ENCODE assay signal across 29 mouse cellular contexts in genomic region chr11:31896905-31897304, GRCm38 (mm10). TPM values are rescaled to one million over a fixed set of nuclear protein-coding genes. Genes with fewer than 3 reads are reported as not detected.
DNase-seq lines count a peak whose midpoint lies in the region; ATAC-seq and TF ChIP-seq lines count a peak whose summit lies in the region.
"Had no signal": no experiment of that assay in that cellular context is flagged by ENCODE, and none has a peak within 500 bp of the region (broad histone marks: within the 10 kb centered on the region; RNA-seq: fewer than 3 reads in every experiment).

No protein-coding gene starts in this region.

- no peak for TF ChIP-seq CTCF in MEL (IDR thresholded peaks at IDR 0.05 in 2 of 3, conservative IDR thresholded peaks at IDR 0.05 in 1 of 3; ENCODE audit: control insufficient read depth in 1 of 3, insufficient read depth in 1 of 3, low read depth in 2 of 3, low read length in 3 of 3, poor library complexity in 1 of 3, severe bottlenecking in 1 of 3)
- TF ChIP-seq CTCF in liver, postnatal 0 days (IDR thresholded peaks at IDR 0.05; ENCODE audit: low read depth) = no peak

- H3K79me2 ChIP-seq in MEL (ENCODE audit: control insufficient read depth, insufficient read depth, low read length, poor library complexity) = no peaks in the 10 kb centered on the region

- peak; percentile 89 for ATAC-seq in liver, embryonic 11.5 days (replicated peaks; ENCODE audit: low FRiP score)
- peak; percentile 80 for ATAC-seq in liver, postnatal 0 days
- ATAC-seq: forebrain, embryonic 13.5 days; hindbrain, postnatal 0 days; midbrain, embryonic 16.5 days had no signal

- peak; percentile 65 for DNase-seq in MEL (ENCODE audit: low read depth, low spot score)
- peak; percentile 73 for DNase-seq in c-Kit-positive CD71-positive TER-119-positive erythroid progenitor cells, embryonic 14.5 days (ENCODE audit: low spot score)
- DNase-seq in liver, embryonic 11.5 days (ENCODE audit: low spot score) = no peak
- no peak for DNase-seq in liver, postnatal 0 days
- no peak for DNase-seq in testis, postnatal 14 days (ENCODE audit: low spot score)
- no peak for DNase-seq in gastrocnemius, postnatal 14 days
- DNase-seq in layer of hippocampus, adult 9-11 months = no peak
- DNase-seq: adrenal gland, postnatal 10 days; B cell, adult 2 months; cerebellum, adult 11 months; cerebellum, postnatal 10 days; gastrocnemius, postnatal 25 days; heart, adult 18-20 months; heart, postnatal 10 days; kidney, adult 9 months; kidney, postnatal 25 days; layer of hippocampus, postnatal 36 days; lung, embryonic 14.5 days; right cerebral cortex, postnatal 4 days had no signal

- WGBS in liver, embryonic 11.5 days = 58% methylated on average over 3 of the region's 3 CpGs
- 66% methylated on average over 3 of the region's 3 CpGs for WGBS in liver, postnatal 0 days (ENCODE audit: insufficient replicate concordance)

- no peak for TF ChIP-seq RAD21 in MEL (IDR thresholded peaks at IDR 0.05; ENCODE audit: low read depth, low read length)

- intact Hi-C loops in gastrocnemius, postnatal 14 days (cut with DNase I; ENCODE audit: low total_unique reads) = no loop called here

- no peak overlapping the region for H3K4me3 ChIP-seq in MEL (ENCODE audit: control insufficient read depth in 1 of 2, insufficient read depth in 1 of 2, low read depth in 2 of 2, low read length in 2 of 2)
- H3K4me3 ChIP-seq in liver, embryonic 11.5 days (ENCODE audit: low read depth, low read length) = peak overlapping the region; percentile 21; the same call in 1 of the 2 replicates
- no peak overlapping the region for H3K4me3 ChIP-seq in liver, postnatal 0 days (ENCODE audit: low read depth, low read length)
- H3K4me3 ChIP-seq: forebrain, embryonic 13.5 days; heart, embryonic 12.5 days; hindbrain, embryonic 10.5 days; layer of hippocampus, adult 2 months; limb, embryonic 12.5 days; myocyte had no signal

- peaks cover 0 to 39% of the 10 kb centered on the region in 2 experiments; a peak in 2 of 4 replicates for H3K36me3 ChIP-seq in MEL (ENCODE audit: control insufficient read depth in 1 of 2, insufficient read depth in 2 of 2, low read length in 2 of 2)
- H3K36me3 ChIP-seq in liver, embryonic 11.5 days (ENCODE audit: control insufficient read depth, insufficient read depth, low read length) = no peaks in the 10 kb centered on the region; the same call in 1 of the 2 replicates
- peaks cover 52% of the 10 kb centered on the region for H3K36me3 ChIP-seq in liver, postnatal 0 days (replicated peaks; ENCODE audit: insufficient read depth, low read length)
- H3K36me3 ChIP-seq: heart, embryonic 12.5 days; hindbrain, embryonic 10.5 days; limb, embryonic 12.5 days had no signal

- no peaks in the 10 kb centered on the region for H3K27me3 ChIP-seq in MEL (ENCODE audit: control insufficient read depth in 1 of 2, insufficient read depth in 2 of 2, low read length in 2 of 2)
- no peaks in the 10 kb centered on the region for H3K27me3 ChIP-seq in liver, embryonic 11.5 days (replicated peaks; ENCODE audit: control insufficient read depth, insufficient read depth, low read length)
- no peaks in the 10 kb centered on the region for H3K27me3 ChIP-seq in liver, postnatal 0 days (ENCODE audit: insufficient read depth, low read length)
- H3K27me3 ChIP-seq: CH12.LX; forebrain, embryonic 13.5 days; heart, embryonic 12.5 days; limb, embryonic 12.5 days; megakaryocyte, embryonic 14.5 days had no signal

- peaks cover 17 to 33% of the 10 kb centered on the region in 2 experiments for H3K4me1 ChIP-seq in MEL (ENCODE audit: control insufficient read depth in 1 of 2, insufficient read depth in 2 of 2, low read length in 2 of 2)
- peaks cover 44% of the 10 kb centered on the region for H3K4me1 ChIP-seq in liver, embryonic 11.5 days (replicated peaks; ENCODE audit: control insufficient read depth, insufficient read depth, low read length)
- peaks cover 35% of the 10 kb centered on the region for H3K4me1 ChIP-seq in liver, postnatal 0 days (ENCODE audit: insufficient read depth)
- H3K4me1 ChIP-seq: forebrain, embryonic 13.5 days; hindbrain, embryonic 10.5 days; limb, embryonic 12.5 days had no signal

- H3K27ac ChIP-seq in MEL (ENCODE audit: control insufficient read depth, low read depth, low read length) = peak overlapping the region; percentile 42; the same call in 1 of the 2 replicates
- peak overlapping the region; percentile 71 for H3K27ac ChIP-seq in liver, embryonic 11.5 days (ENCODE audit: low read depth, low read length)
- H3K27ac ChIP-seq in liver, postnatal 0 days (ENCODE audit: low read depth) = peak overlapping the region; percentile 64
- H3K27ac ChIP-seq: forebrain, embryonic 13.5 days; hindbrain, embryonic 10.5 days; hindbrain, postnatal 0 days; layer of hippocampus, adult 2 months; limb, embryonic 12.5 days had no signal

- H3K9ac ChIP-seq in MEL (ENCODE audit: control insufficient read depth, low read depth, low read length, poor library complexity, severe bottlenecking) = peak overlapping the region; percentile 34; the same call in 1 of the 2 replicates
- H3K9ac ChIP-seq in liver, embryonic 11.5 days (ENCODE audit: low read depth, low read length) = no peak overlapping the region
- H3K9ac ChIP-seq in liver, postnatal 0 days (replicated peaks) = no peak overlapping the region
- H3K9ac ChIP-seq: forebrain, embryonic 13.5 days; heart, embryonic 12.5 days; limb, embryonic 12.5 days; lung, embryonic 14.5 days had no signal

- peak; percentile 65 to 69 for TF ChIP-seq EP300 in MEL (IDR thresholded peaks at IDR 0.05; ENCODE audit: low read depth in 1 of 2, low read length in 2 of 2)
- TF ChIP-seq EP300 in liver, postnatal 0 days (IDR thresholded peaks at IDR 0.05; ENCODE audit: low read depth) = peak; percentile 93

- H3K4me2 ChIP-seq in liver, embryonic 11.5 days = peak overlapping the region; percentile 61
- peak overlapping the region; percentile 63 for H3K4me2 ChIP-seq in liver, postnatal 0 days (ENCODE audit: low read depth, low read length)
- H3K4me2 ChIP-seq: forebrain, embryonic 13.5 days; limb, embryonic 12.5 days; lung, embryonic 14.5 days had no signal

- no peak for TF ChIP-seq POLR2A in MEL (IDR thresholded peaks at IDR 0.05; ENCODE audit: control insufficient read depth in 1 of 2, insufficient read depth in 1 of 2, low read depth in 1 of 2, low read length in 2 of 2, poor library complexity in 1 of 2)

- H3K9me3 ChIP-seq in MEL (replicated peaks; ENCODE audit: insufficient read depth, low read length) = no peaks in the 10 kb centered on the region
- H3K9me3 ChIP-seq in liver, embryonic 11.5 days (ENCODE audit: control insufficient read depth, low read length) = no peaks in the 10 kb centered on the region
- H3K9me3 ChIP-seq in liver, postnatal 0 days (ENCODE audit: low read length) = no peaks in the 10 kb centered on the region
- H3K9me3 ChIP-seq: forebrain, embryonic 13.5 days; heart, embryonic 12.5 days; hindbrain, embryonic 10.5 days; limb, embryonic 12.5 days; megakaryocyte, embryonic 14.5 days had no signal

TF ChIP-seq in MEL, 35 proteins besides CTCF, POLR2A, EP300 and RAD21:
- no peak for TF ChIP-seq JUND (IDR thresholded peaks at IDR 0.05; ENCODE audit: low read depth, low read length)
- TF ChIP-seq E2F4 (IDR thresholded peaks at IDR 0.05; ENCODE audit: borderline replicate concordance, low read depth, low read length) = no peak
- no peak for TF ChIP-seq MAX (IDR thresholded peaks at IDR 0.05; ENCODE audit: low read length)
- TF ChIP-seq ZKSCAN1 (IDR thresholded peaks at IDR 0.05; ENCODE audit: low read depth, low read length) = no peak
- no peak for TF ChIP-seq BHLHE40 (IDR thresholded peaks at IDR 0.05; ENCODE audit: borderline replicate concordance, low read depth, low read length)
- no peak for TF ChIP-seq NELFE (IDR thresholded peaks at IDR 0.05; ENCODE audit: low read depth, low read length)
- no peak for TF ChIP-seq POLR2AphosphoS5 (IDR thresholded peaks at IDR 0.05; ENCODE audit: borderline replicate concordance, low read depth, low read length)
- no peak for TF ChIP-seq HCFC1 (IDR thresholded peaks at IDR 0.05; ENCODE audit: low read depth, low read length)
- no peak for TF ChIP-seq MAZ (IDR thresholded peaks at IDR 0.05; ENCODE audit: low read depth, low read length)
- TF ChIP-seq USF1 (IDR thresholded peaks at IDR 0.05; ENCODE audit: low read depth, low read length) = no peak
- TF ChIP-seq MYC (IDR thresholded peaks at IDR 0.05; ENCODE audit: low read depth, low read length) = no peak
- no peak for TF ChIP-seq TBP (IDR thresholded peaks at IDR 0.05; ENCODE audit: low read depth, low read length)
- TF ChIP-seq ZMIZ1 (IDR thresholded peaks at IDR 0.05; ENCODE audit: low read depth, low read length) = no peak
- peak; percentile 50 for TF ChIP-seq RCOR1 (IDR thresholded peaks at IDR 0.05; ENCODE audit: low read depth, low read length)
- peak; percentile 84 for TF ChIP-seq GATA1 (IDR thresholded peaks at IDR 0.05; ENCODE audit: low read depth, low read length)
- TF ChIP-seq MEF2A (IDR thresholded peaks at IDR 0.05; ENCODE audit: extremely low read depth, insufficient replicate concordance, low read depth, low read length, poor library complexity, severe bottlenecking) = no peak
- no peak for TF ChIP-seq CHD1 (IDR thresholded peaks at IDR 0.05; ENCODE audit: low read depth, low read length)
- TF ChIP-seq NRF1 (IDR thresholded peaks at IDR 0.05; ENCODE audit: insufficient read depth, low read depth, low read length, poor library complexity, severe bottlenecking) = no peak
- peak; percentile 47; the same call in 1 of the 2 replicates for TF ChIP-seq ETS1 (IDR thresholded peaks at IDR 0.05; ENCODE audit: low read depth, low read length)
- TF ChIP-seq TCF12 (IDR thresholded peaks at IDR 0.05; ENCODE audit: low read depth, low read length) = peak; percentile 79
- peak; percentile 51 for TF ChIP-seq TAL1 (IDR thresholded peaks at IDR 0.05; ENCODE audit: low read length)
- no peak for TF ChIP-seq USF2 (IDR thresholded peaks at IDR 0.05; ENCODE audit: borderline replicate concordance in 1 of 2, insufficient read depth in 1 of 2, low read depth in 1 of 2, low read length in 2 of 2)
- peak; percentile 49 for TF ChIP-seq SIN3A (IDR thresholded peaks at IDR 0.05; ENCODE audit: low read length)
- TF ChIP-seq GABPA (IDR thresholded peaks at IDR 0.05; ENCODE audit: low read depth, low read length) = no peak

RNA-seq across cellular contexts. Expression of gene Cpeb4, which starts 24.9 kb away (rescaled TPM):
- 3.4 and 3.8 TPM in 2 replicates for total RNA-seq in MEL (2012; rRNA removed)
- 1 to 10 TPM in 1 of 2 experiments, not detected in 1; 4.9 TPM for polyA plus RNA-seq in MEL (2012; ENCODE audit: insufficient read depth in 1 of 2, insufficient read length in 2 of 2, low read depth in 1 of 2, low replicate concordance in 2 of 2, missing spikeins in 1 of 2)
- 14.4 and 15.8 TPM in 2 replicates for polyA plus RNA-seq in liver, embryonic 11.5 days (2014; fragmentation: Nextera tagmentation; extraction: Ambion mirVana)
- 7.0 and 10.0 TPM in 2 replicates for polyA plus RNA-seq in liver, postnatal 0 days (2015; fragmentation: Nextera tagmentation; extraction: Ambion mirVana)
- total RNA-seq in gastrocnemius, postnatal 14 days (2021) = 10 to 100 TPM; 63.1 to 66.2 TPM

Comparison
In these comparisons a context has a peak if more than half of its experiments do, and no peak if none do; other contexts are left out.
1. DNase-seq: peak in MEL (single experiment) and c-Kit-positive CD71-positive TER-119-positive erythroid progenitor cells, embryonic 14.5 days (single experiment); none in liver, embryonic 11.5 days (single experiment), liver, postnatal 0 days (single experiment), testis, postnatal 14 days (single experiment), gastrocnemius, postnatal 14 days (single experiment) and layer of hippocampus, adult 9-11 months (single experiment).
2. Peak in every context shown above with its lines, with median percentiles within 50 percentile points of each other: H3K27ac ChIP-seq.